ENCODE assay signal across 9 mouse cellular contexts in genomic region chr14:61293884-61294737, GRCm38 (mm10). TPM values are rescaled to one million over a fixed set of nuclear protein-coding genes. Genes with fewer than 3 reads are reported as not detected.
DNase-seq lines count a peak whose midpoint lies in the region; ATAC-seq and TF ChIP-seq lines count a peak whose summit lies in the region.
"Had no signal": no experiment of that assay in that cellular context is flagged by ENCODE, and none has a peak within 500 bp of the region (broad histone marks: within the 10 kb centered on the region; RNA-seq: fewer than 3 reads in every experiment).

No protein-coding gene starts in this region.

- H3K4me3 ChIP-seq in CH12.LX (replicated peaks in 1 of 3; ENCODE audit: low read depth in 2 of 3, low read length in 2 of 3, poor library complexity in 1 of 3): no peak overlapping the region
- 0 out of 2 replicates have a peak overlapping the region, but pooled peaks have one; percentile 9 for H3K4me3 ChIP-seq in liver, embryonic 13.5 days (replicated peaks)

- H3K9ac ChIP-seq in CH12.LX (ENCODE audit: insufficient read depth, low read depth): no peak overlapping the region
- H3K9ac ChIP-seq in liver, embryonic 13.5 days: no peak overlapping the region

- in situ Hi-C loops in CH12.LX (cut with MboI; ENCODE audit: low pct_ligation_motif_present, low pct_unique_long_range_greater_than_20kb, low sequenced_read_pairs): loop anchor here (10.0 kb wide), 1 partner anchor 499 kb away; no protein-coding TSS in a partner anchor

- no peaks in the 10 kb centered on the region for H3K27me3 ChIP-seq in CH12.LX (replicated peaks)
- H3K27me3 ChIP-seq in liver, embryonic 13.5 days: no peaks in the 10 kb centered on the region

- no peak for TF ChIP-seq POLR2A in CH12.LX (IDR thresholded peaks at IDR 0.05; ENCODE audit: low read depth, low read length)

- no peaks in the 10 kb centered on the region for H3K9me3 ChIP-seq in CH12.LX (replicated peaks; ENCODE audit: low read length)
- no peaks in the 10 kb centered on the region for H3K9me3 ChIP-seq in liver, embryonic 13.5 days (replicated peaks)

- no peak for TF ChIP-seq EP300 in CH12.LX (IDR thresholded peaks at IDR 0.05; ENCODE audit: low read length)

- H3K27ac ChIP-seq in CH12.LX (ENCODE audit: insufficient read depth, low read depth): no peak overlapping the region
- H3K27ac ChIP-seq in liver, embryonic 13.5 days: no peak overlapping the region
- H3K27ac ChIP-seq: macrophage had no signal

- dilution Hi-C loops in CH12.LX (cut with MboI; ENCODE audit: extremely low pct_ligation_motif_present, extremely low pct_unique_long_range_greater_than_20kb, low sequenced_read_pairs): no loop called here

- H3K4me1 ChIP-seq in CH12.LX (ENCODE audit: control insufficient read depth in 1 of 2, insufficient read depth in 2 of 2): peaks cover 0 to 16% of the 10 kb centered on the region in 2 experiments; a peak in 3 of 4 replicates
- H3K4me1 ChIP-seq in liver, embryonic 13.5 days (replicated peaks): peaks cover 1% of the 10 kb centered on the region

- TF ChIP-seq CTCF in CH12.LX (conservative IDR thresholded peaks at IDR 0.05 in 1 of 2, IDR thresholded peaks at IDR 0.05 in 1 of 2; ENCODE audit: low read depth in 2 of 2, low read length in 2 of 2): peak; percentile 70 to 74

- H3K4me2 ChIP-seq in CH12.LX (ENCODE audit: insufficient read depth, low read depth, poor library complexity, severe bottlenecking): peak overlapping the region; percentile 65
- H3K4me2 ChIP-seq in liver, embryonic 13.5 days: peak overlapping the region; percentile 23

- peak; percentile 45; the same call in 1 of the 2 replicates for TF ChIP-seq RAD21 in CH12.LX (IDR thresholded peaks at IDR 0.05; ENCODE audit: low read depth, low read length)

- no peaks in the 10 kb centered on the region for H3K36me3 ChIP-seq in CH12.LX (replicated peaks in 1 of 2; ENCODE audit: control insufficient read depth in 1 of 2, insufficient read depth in 1 of 2, low read length in 1 of 2)
- no peaks in the 10 kb centered on the region for H3K36me3 ChIP-seq in liver, embryonic 13.5 days

- no peak for ATAC-seq in liver, embryonic 13.5 days (ENCODE audit: low read depth)

- DNase-seq in CH12.LX (ENCODE audit: extremely low read depth): peak; percentile 82
- peak; percentile 46 to 51 for DNase-seq in adrenal gland, adult 18-20 months (ENCODE audit: low spot score in 2 of 2)
- DNase-seq in embryo, embryonic 11 days: peak; percentile 65
- peak; percentile 65 to 85 for DNase-seq in heart, adult 18-20 months
- DNase-seq in kidney, postnatal 10 days: peak; percentile 73
- DNase-seq in liver, embryonic 13.5 days: peak; percentile 29
- DNase-seq in ovary, postnatal 14 days (ENCODE audit: low spot score): peak; percentile 61
- peak; percentile 63 to 67 for DNase-seq in thymus, postnatal 36 days

- WGBS in liver, embryonic 13.5 days (ENCODE audit: insufficient replicate concordance): 42% methylated on average over 16 of the region's 16 CpGs

- no peaks in the 10 kb centered on the region for H3K79me2 ChIP-seq in CH12.LX (replicated peaks; ENCODE audit: control insufficient read depth, extremely low read depth, insufficient read depth, poor library complexity, severe bottlenecking)

TF ChIP-seq in CH12.LX, 34 proteins besides CTCF, POLR2A, EP300 and RAD21:
- TF ChIP-seq MAZ (IDR thresholded peaks at IDR 0.05; ENCODE audit: low read depth, low read length) (0 out of 2 replicates have a peak, but pooled peaks have one; percentile 15), NELFE (IDR thresholded peaks at IDR 0.05; ENCODE audit: low read depth, low read length) (0 out of 2 replicates have a peak, but pooled peaks have one; percentile 30), ETS1 (conservative IDR thresholded peaks at IDR 0.05; ENCODE audit: low read depth, low read length) (no peak), ZC3H11A (IDR thresholded peaks at IDR 0.05; ENCODE audit: low read depth, low read length) (no peak), JUND (conservative IDR thresholded peaks at IDR 0.05; ENCODE audit: low read depth, low read length) (peak; percentile 34; the same call in 1 of the 2 replicates), UBTF (IDR thresholded peaks at IDR 0.05; ENCODE audit: low read depth, low read length) (no peak), TCF12 (IDR thresholded peaks at IDR 0.05; ENCODE audit: low read depth, low read length) (no peak), MYC (IDR thresholded peaks at IDR 0.05; ENCODE audit: low read depth, low read length) (no peak), SMC3 (IDR thresholded peaks at IDR 0.05; ENCODE audit: low read depth, low read length) (peak; percentile 43), MEF2A (IDR thresholded peaks at IDR 0.05; ENCODE audit: borderline replicate concordance, low read depth, low read length) (0 out of 2 replicates have a peak, but pooled peaks have one; percentile 36), ELF1 (IDR thresholded peaks at IDR 0.05; ENCODE audit: low read depth, low read length) (0 out of 2 replicates have a peak, but pooled peaks have one; percentile 17), RCOR1 (conservative IDR thresholded peaks at IDR 0.05; ENCODE audit: low read depth, low read length) (no peak)

RNA-seq across cellular contexts. Expression of gene Arl11, which starts 15.4 kb away (rescaled TPM):
- total RNA-seq in CH12.LX (2012; rRNA removed) (0.71 and 1.1 TPM in 2 replicates), CH12.LX (2014; rRNA removed) (10.9 and 11.7 TPM in 2 replicates)
- 11.4 and 12.2 TPM in 2 replicates for polyA plus RNA-seq in CH12.LX (2012; ENCODE audit: insufficient read length, low read depth)
- total RNA-seq in adrenal gland, adult 18-20 months (2021): 1 to 10 TPM; 1.8 to 3.3 TPM
- 1 to 10 TPM in 1 of 2 experiments, under 1 TPM in 1; 0.75 to 1.3 TPM for total RNA-seq in heart, adult 18-20 months (2021)
- polyA plus RNA-seq in liver, embryonic 13.5 days (2015; fragmentation: Nextera tagmentation; extraction: Ambion mirVana): 1.1 and 1.5 TPM in 2 replicates

RNA-seq across cellular contexts. Expression of gene Sgcg, which starts 35.8 kb away (rescaled TPM):
- total RNA-seq in CH12.LX (2012; rRNA removed): not detected in 2 replicates
- not detected in 2 replicates for total RNA-seq in CH12.LX (2014; rRNA removed)
- not detected in 2 replicates for polyA plus RNA-seq in CH12.LX (2012; ENCODE audit: insufficient read length, low read depth)
- total RNA-seq in adrenal gland, adult 18-20 months (2021): 1 to 10 TPM in 1 of 2 experiments, under 1 TPM in 1; 0.86 to 1.3 TPM
- total RNA-seq in heart, adult 18-20 months (2021): 100 to 1,000 TPM; 181 to 202 TPM
- polyA plus RNA-seq in liver, embryonic 13.5 days (2015; fragmentation: Nextera tagmentation; extraction: Ambion mirVana): 0.24 and 0.34 TPM in 2 replicates
- polyA plus RNA-seq: macrophage had no signal

Comparison
In these comparisons a context has a peak if more than half of its experiments do, and no peak if none do; other contexts are left out.
1. DNase-seq: peak in every context shown above with its lines; median percentile 82 in CH12.LX; 75 in heart, adult 18-20 months; 73 in kidney, postnatal 10 days; 65 in embryo, embryonic 11 days; 65 in thymus, postnatal 36 days; 61 in ovary, postnatal 14 days; 48 in adrenal gland, adult 18-20 months; 29 in liver, embryonic 13.5 days.
2. RNA of gene Sgcg, which starts 35.8 kb away (total RNA-seq): 181 to 202 TPM in heart, adult 18-20 months; 0.86 to 1.3 TPM in adrenal gland, adult 18-20 months and not detected in CH12.LX; every median in the first group is over 10 times any median in the second.